Mouse (Mus musculus) lung, postnatal 4 days (tissue): ENCODE results near the gene March9.

Experiments used
- DNase-seq, 2 experiments: peaks; one replicate each; pipeline ENCODE4 v3.0.0; 2021

Gene March9

DNA sequence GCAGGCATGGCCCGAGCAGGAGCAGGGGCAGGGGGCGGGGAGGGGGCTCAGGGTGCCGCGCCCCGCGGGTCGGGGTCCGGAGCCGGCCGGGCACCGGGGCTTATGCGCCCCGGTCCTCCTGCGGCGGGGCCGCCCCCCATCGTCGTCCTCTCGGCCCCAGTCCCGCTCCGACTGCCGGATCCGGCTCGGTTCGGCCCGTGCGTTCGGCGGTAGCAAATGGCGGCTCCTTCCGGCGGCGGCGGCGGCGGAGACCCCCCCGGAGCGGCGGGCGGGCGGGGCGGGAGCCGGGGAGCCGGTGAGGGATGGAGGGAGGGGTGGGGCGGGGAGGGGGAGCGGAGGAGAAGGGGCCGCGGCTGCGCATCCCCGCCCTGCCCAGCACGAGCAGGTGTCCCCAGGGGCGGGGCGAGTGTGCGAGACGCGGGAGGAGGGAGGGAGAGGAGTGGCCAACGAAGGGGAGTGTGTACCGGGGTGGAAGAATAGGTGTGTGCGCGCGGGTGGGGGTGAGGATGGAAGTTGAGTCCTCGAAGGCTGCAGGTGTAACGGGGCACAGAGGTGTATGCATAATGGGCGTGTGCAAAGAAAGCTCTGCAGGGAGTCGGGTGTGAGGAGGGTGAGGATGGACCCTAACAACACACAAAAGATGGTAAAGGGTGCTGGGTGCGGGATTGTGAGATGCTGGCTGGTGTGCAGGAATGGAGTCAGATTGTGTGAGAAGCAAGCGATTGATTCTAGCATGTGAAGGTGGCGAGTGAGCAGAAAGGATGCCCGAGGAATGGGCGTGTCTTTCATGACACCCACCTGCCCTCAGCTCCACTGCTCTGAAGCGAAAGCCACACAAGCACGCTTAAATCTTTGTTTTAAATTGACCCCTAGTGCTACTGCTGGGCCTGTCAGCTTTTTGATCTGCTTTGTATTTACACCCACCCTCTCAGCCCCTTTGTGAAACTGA is at the start of gene March9:
Gene March9 (minus strand): TSS at position 217 of the 949 bp plus-strand sequence.
- peak; percentile 75 to 85 for DNase-seq

- DNase-seq = peak in 1 of 2 experiments; percentile 9
Measured at GRCm38 (mm10) chr10:127108262-127108583, 48.2 kb upstream of the March9 start.

GRCm38 (mm10) chr10:127107563-127108261 is 47.7 kb upstream of the March9 start:
- peak in 1 of 2 experiments; percentile 13 for DNase-seq

GRCm38 (mm10) chr10:127103631-127104030 is 43.6 kb upstream of the March9 start:
- DNase-seq = peak in 1 of 2 experiments; percentile 9

DNA sequence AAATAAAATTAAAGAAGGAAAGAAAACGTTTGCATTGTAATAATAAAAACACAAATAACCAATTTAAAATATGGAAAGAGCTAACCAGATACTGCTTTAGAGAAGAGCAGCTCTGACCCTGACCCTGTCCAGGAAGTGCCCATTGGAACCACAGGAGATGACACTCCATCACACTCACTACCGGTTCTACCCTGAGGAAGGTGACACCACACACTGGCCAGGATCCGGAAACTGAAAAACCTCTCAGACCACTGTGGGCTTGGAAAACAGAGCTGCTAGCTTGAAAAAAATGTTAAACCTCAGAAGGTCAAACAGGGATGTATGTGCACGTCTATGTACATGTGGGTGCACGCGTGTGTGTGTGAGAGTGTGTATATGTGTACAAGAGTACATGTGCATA is 41.2 kb upstream of the March9 start:
- DNase-seq = no peak

GRCm38 (mm10) chr10:127100414-127100813 is 40.4 kb upstream of the March9 start:
- DNase-seq = no peak

DNA sequence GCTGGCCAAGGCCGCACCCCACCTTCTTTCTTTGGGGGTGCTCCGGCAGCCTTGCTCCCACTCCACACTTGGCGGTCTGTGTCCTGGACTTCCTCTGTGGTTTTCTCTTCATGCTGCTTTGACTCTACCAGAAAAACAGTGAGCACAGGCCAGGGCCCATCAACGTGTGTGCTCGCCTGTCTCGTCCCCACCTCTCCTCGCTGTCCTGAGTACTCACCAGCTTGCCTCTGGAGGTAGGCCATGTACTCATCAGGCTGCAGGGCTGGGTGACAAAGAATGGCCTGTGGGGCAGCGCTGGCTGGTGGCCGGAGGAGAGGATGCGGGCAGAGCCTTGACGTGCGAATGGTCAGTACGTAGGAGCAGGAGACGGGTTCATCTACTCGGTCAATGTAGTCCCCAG is 39.9 kb upstream of the March9 start:
- no peak for DNase-seq

DNA sequence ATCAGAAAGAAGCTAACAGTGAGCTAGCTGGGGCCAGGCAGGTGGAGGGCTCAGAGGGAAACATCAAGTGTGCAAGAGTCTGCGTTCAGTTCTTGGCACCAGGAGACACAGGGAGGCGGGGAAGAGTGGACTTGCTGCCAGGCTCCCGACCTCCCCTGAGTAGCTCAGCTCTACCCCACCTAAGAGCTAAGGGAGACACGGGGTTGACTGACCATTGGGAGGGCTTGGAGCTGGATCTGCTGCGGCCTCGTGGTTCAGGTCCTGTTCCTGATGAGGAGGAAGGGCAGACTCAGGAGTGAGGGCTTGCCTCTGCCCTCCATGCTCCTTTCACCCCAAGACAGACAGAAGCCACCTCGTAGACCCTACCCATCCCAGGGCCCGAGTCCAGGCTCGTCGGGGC is 39.2 kb upstream of the March9 start:
- DNase-seq = peak in 1 of 2 experiments; percentile 21

DNA sequence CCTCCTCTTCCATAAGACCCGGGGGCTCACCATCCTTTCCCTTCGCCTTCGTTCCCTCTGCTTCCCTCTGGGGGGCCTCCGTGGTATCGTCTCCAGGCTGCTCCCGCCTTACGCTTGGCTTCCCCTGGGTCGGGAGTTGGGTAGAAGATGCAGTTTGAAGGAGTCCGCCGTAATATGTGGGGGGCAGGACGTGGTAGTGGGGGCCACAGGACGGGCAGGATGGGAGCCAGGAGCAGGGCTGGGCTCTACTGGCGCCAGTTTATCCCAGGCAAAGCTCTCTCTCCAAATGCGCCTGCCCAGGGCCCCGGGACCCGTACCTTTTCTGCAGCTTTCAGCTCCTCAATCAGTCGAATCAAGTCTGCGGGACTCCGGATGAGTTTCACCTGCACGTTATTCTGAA is 38.5 kb upstream of the March9 start:
- DNase-seq = no peak

- peak; percentile 49 to 60 for DNase-seq
Measured at GRCm38 (mm10) chr10:127094382-127094802, 34.4 kb upstream of the March9 start.

DNA sequence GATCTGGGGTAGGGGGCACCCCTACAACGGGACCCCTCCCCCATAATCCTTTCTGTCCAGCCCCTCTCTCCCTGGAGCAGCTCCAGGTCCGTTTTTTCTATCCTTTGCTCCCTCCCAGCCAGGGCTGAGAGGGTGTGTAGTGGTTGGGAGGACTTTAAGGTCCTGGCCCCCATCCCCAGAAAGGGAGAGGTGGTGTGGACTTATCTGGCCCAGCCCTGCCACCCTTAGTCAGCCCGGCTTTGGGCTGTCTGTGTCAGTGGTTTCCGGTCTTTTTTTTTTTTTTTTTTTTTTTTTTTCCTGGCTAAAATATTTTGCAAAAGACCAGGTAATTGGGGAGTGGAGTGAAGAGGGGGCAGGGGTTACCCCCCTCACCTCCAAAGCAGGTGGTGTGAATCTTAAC is 32.8 kb upstream of the March9 start:
- no peak for DNase-seq

GRCm38 (mm10) chr10:127091507-127092396 is 31.8 kb upstream of the March9 start:
- peak; percentile 55 to 66 for DNase-seq

DNA sequence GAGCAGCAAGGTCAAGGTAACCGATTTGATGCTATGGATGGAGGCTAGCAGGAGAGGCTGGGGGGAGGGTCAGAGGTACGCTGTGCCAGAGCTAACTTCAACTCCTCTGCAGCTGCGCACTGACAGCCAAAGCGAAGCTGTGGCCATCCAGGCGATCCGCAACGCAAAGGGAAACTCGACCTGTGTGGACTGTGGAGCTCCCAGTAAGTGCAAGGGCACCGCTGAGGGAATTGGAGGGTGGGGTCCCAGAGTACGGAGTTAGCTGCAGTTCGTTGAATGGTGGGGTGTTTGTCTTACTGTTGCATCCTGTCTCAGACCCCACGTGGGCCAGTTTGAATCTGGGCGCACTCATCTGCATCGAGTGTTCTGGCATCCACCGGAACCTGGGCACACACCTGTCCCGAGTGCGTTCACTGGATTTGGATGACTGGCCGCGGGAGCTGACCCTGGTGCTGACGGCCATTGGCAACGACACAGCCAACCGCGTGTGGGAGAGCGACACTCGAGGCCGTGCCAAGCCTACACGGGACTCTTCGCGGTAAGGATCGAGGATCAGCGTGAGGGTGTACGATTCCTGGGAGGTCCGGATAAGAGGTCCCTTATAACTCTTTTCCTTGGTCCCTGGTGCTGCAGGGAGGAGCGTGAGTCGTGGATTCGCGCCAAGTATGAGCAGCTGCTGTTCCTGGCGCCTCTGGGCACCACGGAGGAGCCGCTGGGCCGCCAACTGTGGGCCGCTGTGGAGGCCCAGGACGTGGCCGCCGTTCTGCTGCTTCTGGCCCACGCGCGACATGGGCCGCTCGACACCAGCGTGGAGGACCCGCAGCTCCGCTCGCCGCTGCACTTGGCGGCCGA is 30.8 kb upstream of the March9 start:
- peak; percentile 71 to 72 for DNase-seq

- no peak for DNase-seq
Measured at GRCm38 (mm10) chr10:127085633-127086032, 25.6 kb upstream of the March9 start.

GRCm38 (mm10) chr10:127085052-127085451 is 25.1 kb upstream of the March9 start:
- DNase-seq = no peak

DNA sequence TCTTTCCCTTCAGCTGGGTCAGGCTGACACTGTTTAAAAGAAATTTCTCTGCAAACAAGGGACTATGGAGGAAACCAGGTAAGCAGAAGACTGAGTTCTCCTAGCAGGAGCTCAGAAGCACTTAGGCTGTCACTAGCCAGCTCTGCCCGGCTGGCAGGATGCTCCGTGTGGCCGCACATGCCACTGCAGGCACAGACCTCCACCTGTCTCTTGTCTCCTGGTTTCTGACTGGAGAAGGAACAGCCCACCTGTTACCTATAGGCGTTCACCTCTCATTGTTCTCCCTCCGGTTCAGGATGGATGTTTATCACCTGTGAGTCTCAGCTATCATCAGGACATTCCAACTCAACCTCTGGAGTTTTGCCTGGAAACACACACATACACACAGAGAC is 23.9 kb upstream of the March9 start:
- DNase-seq = no peak

- DNase-seq = no peak
Measured at GRCm38 (mm10) chr10:127083292-127083914, 23.4 kb upstream of the March9 start.

- DNase-seq = no peak
Measured at GRCm38 (mm10) chr10:127081996-127082620, 22.1 kb upstream of the March9 start.

GRCm38 (mm10) chr10:127080901-127081780 is 21.2 kb upstream of the March9 start:
- no peak for DNase-seq
